Mouse (Mus musculus) T-cell, adult 2 months (primary cell): ENCODE data around the gene Sprr3.
"Not testable (repeated sequence)": the region's sequence is repeated elsewhere in the genome, so short reads cannot be mapped to it uniquely, and the experiment has no call there.

Source experiments
- DNase-seq: peaks from one replicate; pipeline ENCODE4 v3.0.0; 2022; ENCODE audit warnings: low spot score

Gene Sprr3

GRCm38 (mm10) chr3:92458620-92459019 is at the start of gene Sprr3:
Gene Sprr3 (minus strand): TSS chr3:92458720.
- no peak for DNase-seq

GRCm38 (mm10) chr3:92508185-92508584 is 49.7 kb upstream of the Sprr3 start:
- DNase-seq: no peak

GRCm38 (mm10) chr3:92503528-92503927 is 45.0 kb upstream of the Sprr3 start:
- no peak for DNase-seq

- no peak for DNase-seq
Observed at GRCm38 (mm10) chr3:92500393-92500792, 41.9 kb upstream of the Sprr3 start, which contains the start of gene Sprr4. Gene Sprr4 (minus strand): TSS chr3:92500493.

- not testable (repeated sequence) for DNase-seq
Observed at GRCm38 (mm10) chr3:92490262-92490661, 31.7 kb upstream of the Sprr3 start.

GRCm38 (mm10) chr3:92486307-92486706 is 27.8 kb upstream of the Sprr3 start:
- no peak for DNase-seq

GRCm38 (mm10) chr3:92485863-92486262 is 27.3 kb upstream of the Sprr3 start, which contains the start of gene Sprr1a:
Gene Sprr1a (minus strand): TSS chr3:92485895.
- no peak for DNase-seq

- DNase-seq: not testable (repeated sequence)
Observed at GRCm38 (mm10) chr3:92481249-92481648, 22.7 kb upstream of the Sprr3 start.

- DNase-seq: no peak
Observed at GRCm38 (mm10) chr3:92470111-92470510, 11.6 kb upstream of the Sprr3 start.

- no peak for DNase-seq
Observed at GRCm38 (mm10) chr3:92467424-92467823, 8.9 kb upstream of the Sprr3 start.

- no peak for DNase-seq
Observed at GRCm38 (mm10) chr3:92466576-92466975, 8.1 kb upstream of the Sprr3 start.

- DNase-seq: no peak
Observed at GRCm38 (mm10) chr3:92455151-92455550, 3.4 kb downstream of the Sprr3 start.

GRCm38 (mm10) chr3:92440177-92440576 is 18.3 kb downstream of the Sprr3 start:
- DNase-seq: no peak

- no peak for DNase-seq
Observed at GRCm38 (mm10) chr3:92438689-92439088, 19.8 kb downstream of the Sprr3 start, which contains the start of gene Sprr1b. Gene Sprr1b (minus strand): TSS chr3:92438789.

GRCm38 (mm10) chr3:92432282-92432681 is 26.2 kb downstream of the Sprr3 start, which contains the start of gene Sprr2k:
Gene Sprr2k (plus strand): TSS chr3:92432582.
- no peak for DNase-seq

- DNase-seq: no peak
Observed at GRCm38 (mm10) chr3:92429323-92429722, 29.2 kb downstream of the Sprr3 start, which contains the start of gene Gm9774. Gene Gm9774 (minus strand): TSS chr3:92429423.

GRCm38 (mm10) chr3:92417782-92418181 is 40.7 kb downstream of the Sprr3 start, which contains the start of gene Sprr2j-ps:
Gene Sprr2j-ps (plus strand): TSS chr3:92418082.
- no peak for DNase-seq

- no peak for DNase-seq
Observed at GRCm38 (mm10) chr3:92407691-92408090, 50.8 kb downstream of the Sprr3 start, which contains the start of gene Sprr2i. Gene Sprr2i (plus strand): TSS chr3:92407991.
